Mouse (Mus musculus) gastrocnemius, postnatal 25 days (tissue): ENCODE results near the gene Unc5c. TPM values are rescaled to one million over a fixed set of nuclear protein-coding genes. Genes with fewer than 3 reads are reported as not detected.

ENCODE experiments used
- DNase-seq: peaks from one replicate; pipeline ENCODE4 v3.0.0; 2022
- total RNA-seq, 2 experiments: library from RNA; stranded (reverse); gene quantifications; 1 replicate in 1 of 2; 2 replicates in 1 of 2; pipeline ENCODE4 v1.2.3; 2021

Gene Unc5c
- total RNA-seq, 2 experiments from 2014 or later: not detected

DNA sequence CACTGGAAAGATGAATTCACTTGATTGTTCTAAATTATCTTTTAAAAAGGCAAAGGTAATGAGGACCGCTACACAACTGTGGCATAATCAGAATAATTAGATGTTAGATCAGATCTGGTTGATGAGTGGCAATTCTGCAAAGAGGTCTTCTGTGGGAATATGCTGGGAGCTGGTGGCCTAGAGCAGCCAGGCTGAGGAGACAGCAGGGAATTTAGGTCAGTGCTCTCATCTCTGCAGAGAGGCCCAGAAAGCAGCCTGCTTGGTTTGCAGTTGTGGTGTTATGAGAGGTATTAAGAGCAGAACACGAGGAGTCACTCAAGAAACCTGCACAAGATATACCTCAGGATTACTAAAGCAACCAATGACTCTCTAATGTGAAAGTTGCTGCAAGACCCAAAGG, 133.9 kb downstream of the Unc5c start:
- no peak for DNase-seq

GRCm38 (mm10) chr3:141601072-141601549, 136.1 kb downstream of the Unc5c start:
- no peak for DNase-seq

DNA sequence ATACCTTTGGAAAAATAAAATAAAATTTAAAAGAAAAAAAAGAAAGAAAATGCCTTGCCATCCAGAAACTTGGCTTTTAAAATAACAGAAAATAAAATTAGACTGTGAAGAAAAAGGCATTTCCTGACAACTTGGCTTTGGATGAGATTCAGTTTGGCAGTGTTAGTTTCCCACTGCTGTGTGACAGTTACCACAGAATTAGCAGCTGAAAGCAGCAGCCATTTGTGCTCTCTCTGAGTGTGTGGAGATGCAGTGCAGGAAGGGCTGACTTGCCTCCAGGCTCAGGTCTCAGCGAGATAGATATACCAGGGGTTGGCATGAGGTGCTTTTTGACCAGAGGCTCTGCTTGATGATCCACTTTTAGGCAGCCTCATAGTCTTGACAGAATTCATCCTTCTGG, 151.7 kb downstream of the Unc5c start:
- DNase-seq: no peak

DNA sequence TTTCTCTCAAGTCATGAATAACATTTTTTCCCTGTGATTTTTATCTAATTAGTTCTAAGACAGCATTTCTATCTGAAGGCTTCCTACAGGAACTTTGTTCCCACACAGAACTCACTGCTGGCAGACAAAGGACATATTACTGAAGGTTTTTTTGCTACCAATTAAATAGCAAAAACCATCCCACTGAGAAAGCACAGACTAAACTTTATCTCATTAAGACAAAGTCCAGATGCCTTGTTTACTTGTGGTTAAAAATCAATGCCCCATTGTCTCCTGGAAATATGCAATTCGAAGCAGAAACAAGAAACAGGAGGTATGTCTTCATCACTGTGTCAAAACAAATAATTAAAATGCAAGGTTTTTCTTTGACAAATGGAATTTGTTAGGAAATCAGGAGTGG, 153.7 kb downstream of the Unc5c start:
- DNase-seq: no peak

GRCm38 (mm10) chr3:141621496-141621895, 156.5 kb downstream of the Unc5c start:
- no peak for DNase-seq

GRCm38 (mm10) chr3:141626935-141627638, 162.1 kb downstream of the Unc5c start:
- no peak for DNase-seq

DNA sequence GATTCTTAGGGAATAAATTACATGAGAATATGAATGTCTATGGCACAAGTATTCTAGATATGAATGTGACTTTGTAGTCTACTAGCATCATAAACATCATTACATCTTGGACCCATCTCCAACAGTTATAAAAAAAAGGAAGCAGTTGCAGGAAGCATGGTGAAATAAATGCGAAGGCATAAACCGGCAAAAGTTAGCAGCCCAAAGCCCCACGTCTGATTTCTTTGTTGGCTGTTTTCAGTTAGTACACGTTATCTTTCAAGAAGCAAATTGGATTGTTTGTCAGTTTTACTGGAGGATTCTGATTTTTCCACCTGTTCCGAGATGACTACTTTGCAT, 162.6 kb downstream of the Unc5c start:
- no peak for DNase-seq

DNA sequence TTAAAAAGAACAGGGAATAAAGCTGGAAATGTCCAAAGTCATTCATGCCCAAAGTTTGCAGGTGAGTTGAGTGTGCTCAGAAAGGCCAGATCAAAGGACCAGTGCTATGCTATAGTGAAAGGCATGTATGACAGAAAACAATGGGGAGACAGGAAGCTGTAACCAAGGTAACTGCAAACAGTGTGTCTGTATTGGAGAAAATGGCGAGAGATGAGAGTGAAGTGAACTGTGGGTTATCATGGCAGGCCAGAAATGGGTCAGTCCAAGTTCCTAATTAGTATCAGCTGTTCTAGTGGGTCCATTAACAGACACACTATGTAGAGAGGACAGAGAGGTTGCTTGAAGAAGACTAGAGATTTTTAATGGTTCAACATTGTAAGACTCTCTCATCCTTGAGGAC, 164.4 kb downstream of the Unc5c start:
- DNase-seq: no peak

DNA sequence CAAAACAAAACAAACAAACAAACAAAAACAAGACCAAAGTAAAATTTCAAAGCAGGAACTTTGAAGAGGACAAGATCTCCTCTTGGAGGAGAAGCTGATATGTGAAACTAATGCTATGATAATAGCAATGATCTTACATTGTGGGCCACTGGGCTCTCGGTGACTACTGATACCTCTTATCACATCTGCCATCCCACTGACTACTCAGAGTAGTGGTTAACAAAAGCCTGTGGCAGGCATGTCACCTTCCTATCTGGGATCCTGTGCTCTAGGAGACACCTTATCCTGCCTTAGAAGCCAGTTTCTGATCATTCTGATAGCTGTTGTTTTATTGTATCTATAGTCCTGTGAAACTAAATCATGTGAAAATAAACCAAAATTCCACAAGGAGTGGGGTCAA, 172.9 kb downstream of the Unc5c start:
- no peak for DNase-seq

DNA sequence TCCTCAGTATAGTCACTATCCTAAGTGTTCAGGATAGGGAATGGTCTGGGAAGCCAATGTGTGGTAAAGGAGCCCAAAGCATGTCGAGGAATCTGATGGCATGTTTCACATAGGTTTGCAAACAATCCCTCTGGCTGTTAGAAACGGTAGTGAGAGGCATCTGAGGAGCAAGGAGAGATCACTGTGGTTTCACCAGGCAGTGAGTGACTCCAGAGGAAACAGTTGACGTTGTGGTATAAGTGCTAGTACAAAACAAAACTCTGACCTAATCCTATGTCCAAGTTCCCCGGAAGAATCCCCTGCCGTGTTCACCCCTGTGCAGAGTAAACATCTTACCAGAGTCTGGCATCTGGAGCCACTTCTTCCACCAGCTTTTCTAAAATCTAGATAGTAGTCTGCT, 179.2 kb downstream of the Unc5c start:
- no peak for DNase-seq

DNA sequence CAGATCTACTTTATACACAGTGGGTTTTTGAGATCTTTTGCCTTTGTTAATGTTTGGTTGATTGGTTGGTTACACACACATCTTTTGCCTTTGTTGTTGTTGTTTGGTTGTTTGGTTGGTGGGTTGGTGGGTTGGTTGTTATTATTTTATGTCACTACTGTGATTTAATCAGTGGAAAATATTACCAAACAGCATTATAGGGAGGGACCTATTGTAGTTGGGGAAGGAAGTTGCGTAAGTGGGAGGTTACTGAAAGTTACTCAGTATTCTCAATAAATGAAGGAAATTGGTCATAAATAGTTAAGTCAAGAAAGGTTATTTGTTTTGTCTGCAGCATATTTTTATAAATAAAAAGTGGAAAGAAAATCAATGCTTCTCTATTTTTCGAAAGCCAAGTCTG, 181.6 kb downstream of the Unc5c start:
- no peak for DNase-seq

GRCm38 (mm10) chr3:141650658-141651057, 185.6 kb downstream of the Unc5c start:
- no peak for DNase-seq

GRCm38 (mm10) chr3:141653915-141654314, 188.9 kb downstream of the Unc5c start:
- no peak for DNase-seq

DNA sequence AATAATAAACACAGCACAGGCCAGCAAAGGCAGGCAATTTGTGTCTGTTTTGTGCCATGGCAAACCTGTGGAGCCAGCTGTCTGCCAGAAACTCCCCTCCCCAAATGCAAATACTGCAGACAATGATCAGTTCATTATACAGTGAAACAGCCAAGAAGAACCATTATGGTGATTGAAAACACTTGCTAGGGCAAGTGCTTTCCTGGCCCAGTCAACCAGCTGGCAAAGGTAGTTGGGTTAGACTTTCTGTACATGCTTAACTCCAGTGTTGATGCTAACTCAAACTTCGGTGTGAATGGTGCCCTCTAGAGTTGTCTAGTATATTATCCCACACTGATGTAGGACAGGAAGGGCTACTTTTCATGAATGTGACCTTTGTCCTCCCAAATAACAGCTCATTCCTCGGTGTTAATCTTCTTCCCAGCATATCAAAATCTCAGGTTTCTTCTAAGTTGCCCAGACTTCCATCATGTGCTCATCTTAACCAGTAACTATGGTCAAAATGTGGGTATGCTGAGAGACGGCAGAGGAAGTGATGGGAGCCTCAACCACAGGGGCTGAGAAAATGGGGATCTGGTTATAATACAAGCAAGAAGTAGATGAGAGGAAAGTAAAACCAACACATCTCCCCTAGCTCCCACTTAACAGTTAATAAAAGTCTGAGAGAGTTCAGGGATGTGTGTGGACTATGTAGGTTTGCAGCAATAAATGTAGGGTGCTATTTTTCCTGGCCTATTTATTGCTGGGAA, 194.2 kb downstream of the Unc5c start:
- DNase-seq: no peak

GRCm38 (mm10) chr3:141660065-141661062, 195.3 kb downstream of the Unc5c start:
- no peak for DNase-seq

DNA sequence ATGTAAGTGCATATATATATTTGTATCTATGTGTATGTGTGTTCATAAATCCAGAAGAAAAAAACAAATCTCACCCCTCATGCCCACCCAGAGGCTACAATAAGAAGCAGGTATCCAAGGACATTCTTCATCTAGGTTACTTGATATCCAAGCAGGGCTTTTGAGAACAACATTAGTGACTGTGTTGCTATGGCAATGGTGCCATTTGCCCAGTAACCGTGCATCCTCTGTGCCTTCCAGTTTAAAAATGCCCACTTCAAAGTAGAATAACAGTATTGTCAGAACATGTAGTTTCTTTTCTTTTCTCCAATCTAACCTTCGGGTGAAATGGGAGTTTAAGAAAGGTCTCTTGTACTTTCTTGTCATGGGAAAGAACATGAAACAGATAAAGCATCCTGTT, 224.1 kb downstream of the Unc5c start:
- no peak for DNase-seq

GRCm38 (mm10) chr3:141690676-141691075, 225.7 kb downstream of the Unc5c start:
- DNase-seq: no peak

GRCm38 (mm10) chr3:141691418-141691817, 226.4 kb downstream of the Unc5c start:
- no peak for DNase-seq

GRCm38 (mm10) chr3:141691846-141692245, 226.8 kb downstream of the Unc5c start:
- no peak for DNase-seq

DNA sequence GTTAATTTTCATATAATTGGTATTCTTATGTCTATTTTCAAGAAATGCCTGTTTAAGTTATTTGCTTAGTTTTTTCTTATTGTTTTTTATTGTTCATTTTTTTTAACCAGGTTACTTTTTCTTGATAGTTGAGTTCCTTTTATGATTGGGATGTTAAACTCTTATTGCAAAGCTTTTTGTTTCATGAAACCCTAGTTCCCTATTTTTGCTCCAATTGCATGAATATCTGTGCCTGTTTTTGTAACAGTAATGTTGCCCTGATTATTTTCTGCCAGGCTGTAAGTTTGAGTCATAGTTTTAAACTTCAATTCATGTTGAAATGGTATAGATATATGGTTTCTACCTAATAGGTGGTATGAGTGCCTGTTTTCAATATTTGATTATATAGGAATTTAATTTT, 234.2 kb downstream of the Unc5c start:
- no peak for DNase-seq

- DNase-seq: no peak
Observed at GRCm38 (mm10) chr3:141701381-141701909, 236.4 kb downstream of the Unc5c start.

DNA sequence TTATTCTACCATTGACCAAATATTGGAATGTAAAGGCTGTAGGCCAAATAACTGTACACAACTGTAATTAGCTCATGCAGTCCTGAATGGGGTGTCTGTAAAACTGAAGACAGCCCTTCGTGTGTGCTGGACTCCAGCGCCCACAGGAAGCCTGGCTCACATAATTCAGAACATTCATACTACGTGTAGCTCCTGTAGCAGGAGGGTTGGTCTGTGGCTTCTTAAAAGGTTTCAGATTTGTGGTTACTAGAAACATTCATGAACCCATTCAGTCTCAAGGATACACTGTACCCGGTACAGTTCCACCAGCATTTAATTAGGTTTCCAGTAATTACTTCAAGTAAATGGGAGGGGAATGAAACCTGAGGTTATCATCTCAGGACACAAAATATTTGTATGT, 246.6 kb downstream of the Unc5c start:
- DNase-seq: no peak
